Mouse (Mus musculus): Measurements from ENCODE around the gene Efemp2. TPM values are rescaled to one million over a fixed set of nuclear protein-coding genes. Genes with fewer than 3 reads are reported as not detected.
"Not testable (repeated sequence)": the region's sequence is repeated elsewhere in the genome, so short reads cannot be mapped to it uniquely, and the experiment has no call there.

Gene Efemp2
- polyA plus RNA-seq, 1 experiment from 2014 or later, result 46.9 TPM

DNA sequence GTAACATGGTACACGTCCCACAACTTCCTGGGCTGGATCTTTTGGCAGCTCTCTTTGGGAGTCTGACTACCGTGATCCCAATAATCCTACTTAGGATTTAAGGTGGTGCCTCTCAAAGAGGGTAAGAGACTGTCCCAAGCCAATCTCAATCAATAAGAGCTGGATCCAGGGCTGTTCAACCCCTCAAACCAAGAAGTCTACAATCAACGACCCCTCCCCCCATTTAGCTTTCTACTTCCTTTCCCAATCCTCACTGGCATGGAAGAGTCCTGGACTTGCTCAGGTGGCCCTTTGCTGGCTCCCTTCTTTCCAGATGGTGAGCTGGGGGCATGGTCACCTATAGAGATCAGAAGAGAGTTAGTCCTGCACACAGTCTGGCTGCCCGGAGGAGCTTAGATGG is 13.0 kb downstream of the Efemp2 start:
- Histone ChIP-seq H3K36me3 (replicated peaks) (peaks cover 48% of the 10 kb centered on the region), H3K27me3 (ENCODE audit: poor library complexity, severe bottlenecking) (no peaks in the 10 kb centered on the region), H3K27ac (no peak overlapping the region), H3K9me3 (no peaks in the 10 kb centered on the region), H3K4me3 (peak overlapping the region; percentile 99), H3K4me1 (peaks cover 38% of the 10 kb centered on the region)
- WGBS, result 88% methylated on average over 4 of the region's 4 CpGs
- no peak for DNase-seq (ENCODE audit: extremely low spot score, low spot score)

DNA sequence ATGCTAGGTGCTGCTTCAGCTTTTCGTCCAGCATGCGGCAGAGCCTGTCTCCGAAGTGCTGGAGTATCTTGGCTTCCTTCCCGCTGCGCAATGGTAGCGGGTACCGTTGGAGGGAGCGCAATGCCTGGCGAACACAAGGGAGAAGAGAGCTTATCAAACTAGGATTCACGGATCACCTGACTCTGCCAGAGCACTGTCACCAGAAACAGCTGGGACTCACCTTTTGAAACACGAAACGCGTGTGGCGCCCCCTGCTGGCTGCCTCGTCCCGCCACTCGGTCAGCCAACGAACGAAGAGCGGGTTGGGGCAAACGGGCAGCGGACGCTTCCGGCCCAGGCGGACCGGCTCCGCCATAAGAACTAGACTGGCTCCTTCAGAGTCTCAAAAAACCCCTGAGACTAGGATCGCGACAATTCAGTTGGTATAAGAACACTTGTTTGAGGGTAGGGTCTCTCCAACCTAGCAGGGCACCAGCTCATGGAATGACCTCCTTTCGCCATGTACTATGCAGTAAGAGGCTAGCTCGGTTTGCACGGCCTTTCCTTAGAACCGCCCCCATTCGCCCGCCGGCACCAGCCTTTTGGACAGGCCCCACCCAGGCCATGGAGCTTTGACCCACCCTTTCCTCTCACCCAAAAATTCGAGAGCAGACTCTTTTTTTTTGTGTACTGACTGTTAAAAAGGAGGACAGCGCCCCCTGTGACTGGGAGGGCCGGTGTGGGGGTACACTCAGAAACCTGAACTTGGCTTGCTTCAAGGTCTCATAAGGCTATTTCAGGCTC is 14.2 kb downstream of the Efemp2 start, which contains the start of gene Mus81:
Mus81 (minus strand) TSS at position 635 of the 783 bp plus-strand sequence.
- Histone ChIP-seq H3K36me3 (replicated peaks) (peaks cover 48% of the 10 kb centered on the region), H3K9me3 (no peaks in the 10 kb centered on the region), H3K27ac (peak within 1 kb of the TSS; percentile 99), H3K4me1 (peaks cover 50% of the 10 kb centered on the region), H3K27me3 (ENCODE audit: poor library complexity, severe bottlenecking) (no peaks in the 10 kb centered on the region), H3K4me3 (peak within 1 kb of the TSS; percentile 99)
- DNase-seq (ENCODE audit: extremely low spot score, low spot score), result peak; percentile 95
- under 1% methylated on average over 39 of the region's 39 CpGs for WGBS

DNA sequence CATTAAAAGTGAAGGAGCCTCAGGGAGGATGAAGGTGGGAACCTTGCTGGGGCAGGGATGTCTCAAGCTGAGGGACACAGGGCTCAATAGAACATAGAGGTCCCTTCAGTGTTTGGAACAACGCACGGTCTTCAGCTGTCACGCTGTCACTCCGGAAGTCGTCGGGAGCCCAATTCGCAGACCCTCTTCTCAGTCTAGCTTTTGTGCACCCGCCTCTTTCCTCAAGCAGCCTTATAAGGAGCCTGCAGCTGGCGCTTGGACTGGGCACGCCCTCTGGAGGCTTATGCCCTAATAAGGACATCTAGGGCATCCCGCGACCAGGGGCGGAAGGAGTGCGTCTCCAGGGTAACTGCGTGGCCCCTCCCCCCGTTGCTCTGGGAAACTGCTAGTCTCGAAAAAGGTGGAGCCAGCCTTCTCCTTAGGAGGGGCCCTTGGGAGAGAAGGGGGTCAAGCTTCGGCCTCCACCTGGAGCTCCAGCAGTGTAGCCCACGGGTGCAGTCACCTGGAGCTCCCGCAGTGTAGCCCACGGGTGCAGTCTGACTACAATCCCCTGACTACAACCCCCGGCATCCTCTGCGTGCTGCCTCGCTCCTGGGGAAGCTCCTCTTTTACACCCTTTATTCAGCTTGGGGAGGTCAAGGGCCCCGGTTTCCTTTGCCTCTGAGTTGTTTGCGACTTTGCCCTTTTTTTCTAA is 15.3 kb downstream of the Efemp2 start:
- Histone ChIP-seq H3K4me1 (peaks cover 55% of the 10 kb centered on the region), H3K9me3 (no peaks in the 10 kb centered on the region), H3K27me3 (ENCODE audit: poor library complexity, severe bottlenecking) (no peaks in the 10 kb centered on the region), H3K4me3 (peak overlapping the region; percentile 99), H3K36me3 (replicated peaks) (peaks cover 48% of the 10 kb centered on the region), H3K27ac (peak overlapping the region; percentile 99)
- under 1% methylated on average over 26 of the region's 26 CpGs for WGBS
- peak; percentile 98 for DNase-seq (ENCODE audit: extremely low spot score, low spot score)

DNA sequence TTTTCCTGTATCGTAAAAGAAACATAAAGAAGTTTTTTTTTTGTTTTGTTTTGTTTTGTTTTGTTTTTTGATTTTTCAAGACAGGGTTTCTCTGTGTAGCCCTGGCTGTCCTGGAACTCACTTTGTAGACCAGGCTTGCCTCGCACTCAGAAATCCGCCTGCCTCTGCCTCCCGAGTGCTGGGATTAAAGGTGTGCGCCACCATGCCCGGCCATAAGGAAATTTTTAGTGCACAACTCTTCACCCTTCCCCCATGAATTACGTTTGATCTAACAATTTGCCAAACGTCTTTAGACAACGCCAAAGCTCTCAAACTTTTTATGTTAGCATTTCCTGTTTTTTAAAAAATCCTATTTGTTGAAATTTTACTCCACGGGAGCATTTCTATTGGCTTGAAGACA is 16.0 kb downstream of the Efemp2 start:
- 63% methylated on average over 10 of the region's 10 CpGs for WGBS

DNA sequence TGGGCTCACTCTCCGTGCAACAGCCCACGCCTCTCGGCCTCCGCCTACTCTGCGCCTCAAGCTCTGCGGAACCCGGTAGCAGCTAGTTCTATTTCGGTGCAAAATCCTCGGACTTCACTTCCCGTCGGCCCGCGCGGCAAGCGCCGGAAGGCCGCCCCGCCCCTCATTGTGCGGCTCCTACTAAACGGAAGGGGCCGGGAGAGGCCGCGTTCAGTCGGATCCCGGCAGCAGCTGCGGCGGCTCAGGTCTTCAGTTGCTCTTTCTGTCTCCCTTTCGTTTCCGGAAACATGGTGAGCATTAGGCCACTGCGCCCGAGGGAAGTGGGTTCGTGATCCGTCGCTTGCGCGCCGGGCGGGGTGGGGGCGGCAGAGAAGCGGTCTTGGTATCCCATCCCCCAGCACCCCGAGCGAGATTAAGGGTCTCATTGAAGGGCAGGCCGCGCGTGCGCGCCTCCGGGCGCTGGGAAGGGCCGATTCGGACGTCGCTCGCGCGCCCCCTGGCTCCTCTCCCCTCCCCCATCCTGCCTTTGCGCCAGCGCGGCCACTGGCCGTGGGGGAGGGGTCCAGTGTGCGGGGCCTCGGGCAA is 16.7 kb downstream of the Efemp2 start, which contains the start of gene Cfl1:
Cfl1 (plus strand) TSS at position 143 of the 585 bp plus-strand sequence.
- Histone ChIP-seq H3K27me3 (ENCODE audit: poor library complexity, severe bottlenecking) (no peaks in the 10 kb centered on the region), H3K27ac (peak within 1 kb of the TSS; percentile 99), H3K9me3 (no peaks in the 10 kb centered on the region), H3K4me3 (peak within 1 kb of the TSS; percentile 99), H3K4me1 (peaks cover 55% of the 10 kb centered on the region), H3K36me3 (replicated peaks) (peaks cover 47% of the 10 kb centered on the region)
- WGBS, result under 1% methylated on average over 62 of the region's 62 CpGs
- peak; percentile 96 for DNase-seq (ENCODE audit: extremely low spot score, low spot score)

More for the DNA sequence above, 16.0 kb downstream of the Efemp2 start:
- H3K4me3 ChIP-seq, result peak overlapping the region; percentile 99
- not testable (repeated sequence) for H3K9me3 ChIP-seq; DNase-seq (ENCODE audit: extremely low spot score, low spot score); H3K27me3 ChIP-seq (ENCODE audit: poor library complexity, severe bottlenecking)
- H3K4me1 ChIP-seq, result peaks cover 55% of the 10 kb centered on the region
- peak overlapping the region; percentile 99 for H3K27ac ChIP-seq
- peaks cover 48% of the 10 kb centered on the region for H3K36me3 ChIP-seq (replicated peaks)

DNA sequence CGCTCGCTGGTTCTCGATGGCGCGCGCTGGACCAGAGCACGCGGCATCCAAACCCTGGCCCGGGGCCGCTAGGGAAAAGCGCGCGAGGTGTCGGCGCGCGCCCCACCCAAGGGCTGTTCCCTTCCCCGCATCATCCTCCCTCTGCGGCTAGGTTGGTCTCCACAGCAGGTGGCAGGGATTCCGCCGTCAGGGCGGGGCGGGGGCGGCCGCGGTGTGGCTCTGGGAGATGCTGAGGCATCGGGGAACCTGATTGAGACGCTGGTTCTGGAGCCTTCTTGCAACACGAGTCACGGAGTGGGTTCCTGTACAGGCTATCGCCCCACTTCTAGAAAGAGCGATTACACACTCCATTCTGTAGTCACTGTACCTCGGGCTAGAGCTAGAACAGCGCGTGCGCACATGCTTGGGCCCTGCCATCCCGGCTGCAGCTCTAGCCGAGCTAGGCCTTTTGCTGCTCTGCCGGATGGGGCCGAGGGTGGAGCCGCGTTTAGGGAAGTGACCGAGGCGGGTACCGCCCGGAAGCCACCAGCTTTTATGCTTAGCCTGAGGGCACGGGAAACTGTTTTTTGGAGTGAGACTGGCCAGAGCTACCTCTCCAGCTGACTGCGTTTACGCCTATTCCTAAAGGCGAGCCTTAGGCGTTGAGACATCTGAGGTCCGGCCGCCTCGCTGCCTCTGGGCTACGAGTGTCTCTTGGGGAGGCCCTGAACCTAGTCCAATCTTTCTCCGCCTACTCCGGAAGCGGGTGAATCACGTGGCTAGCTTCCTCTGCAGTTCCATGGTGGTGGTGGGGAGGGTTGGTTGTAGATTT is 17.3 kb downstream of the Efemp2 start:
- WGBS, result under 1% methylated on average over 59 of the region's 59 CpGs
- Histone ChIP-seq H3K27ac (peak overlapping the region; percentile 99), H3K27me3 (ENCODE audit: poor library complexity, severe bottlenecking) (no peaks in the 10 kb centered on the region), H3K9me3 (no peaks in the 10 kb centered on the region), H3K4me1 (peaks cover 59% of the 10 kb centered on the region), H3K36me3 (replicated peaks) (peaks cover 47% of the 10 kb centered on the region), H3K4me3 (peak overlapping the region; percentile 99)
- DNase-seq (ENCODE audit: extremely low spot score, low spot score), result peak; percentile 82

DNA sequence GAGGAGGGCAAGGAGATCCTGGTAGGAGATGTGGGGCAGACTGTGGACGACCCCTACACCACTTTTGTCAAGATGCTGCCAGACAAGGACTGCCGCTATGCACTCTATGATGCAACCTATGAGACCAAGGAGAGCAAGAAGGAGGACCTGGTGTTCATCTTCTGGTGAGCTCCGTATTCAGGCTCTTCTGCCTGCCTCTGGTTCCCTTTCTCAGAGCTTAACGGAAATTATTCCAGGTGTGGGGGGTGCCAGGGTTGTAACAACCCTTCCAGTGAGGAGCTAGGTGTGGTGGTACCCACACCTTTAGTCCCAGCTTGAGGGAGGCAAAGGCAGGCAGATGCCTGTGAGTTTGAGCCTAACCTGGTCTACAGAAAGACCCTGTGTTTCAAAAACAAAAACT is 18.9 kb downstream of the Efemp2 start:
- 91% methylated on average over 4 of the region's 4 CpGs for WGBS
- no peak for DNase-seq (ENCODE audit: extremely low spot score, low spot score)
- no peak overlapping the region; the same call in 1 of the 2 replicates for H3K4me3 ChIP-seq

DNA sequence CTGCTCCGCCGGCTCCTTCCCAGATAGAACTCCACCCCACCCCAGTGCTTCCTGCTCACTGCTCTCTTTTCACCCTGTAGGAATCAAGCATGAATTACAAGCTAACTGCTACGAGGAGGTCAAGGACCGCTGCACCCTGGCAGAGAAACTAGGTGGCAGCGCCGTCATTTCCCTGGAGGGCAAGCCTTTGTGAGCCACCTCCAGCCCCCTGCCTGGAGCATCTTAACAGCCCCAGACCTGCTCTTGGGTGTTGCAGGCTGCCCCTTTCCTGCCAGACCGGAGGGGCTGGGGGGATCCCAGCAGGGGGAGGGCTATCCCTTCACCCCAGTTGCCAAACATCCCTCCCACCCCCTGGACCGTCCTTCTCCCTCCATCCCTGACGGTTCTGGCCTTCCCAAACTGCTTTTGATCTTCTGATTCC is 19.6 kb downstream of the Efemp2 start:
- H3K9me3 ChIP-seq; H3K27ac ChIP-seq; H3K27me3 ChIP-seq (ENCODE audit: poor library complexity, severe bottlenecking); DNase-seq (ENCODE audit: extremely low spot score, low spot score): not testable (repeated sequence)
- peaks cover 65% of the 10 kb centered on the region for H3K36me3 ChIP-seq (replicated peaks)
- WGBS, result 79% methylated on average over 9 of the region's 9 CpGs
- H3K4me3 ChIP-seq, result peak overlapping the region; percentile 8; the same call in 1 of the 2 replicates
- H3K4me1 ChIP-seq, result peaks cover 44% of the 10 kb centered on the region

More for the DNA sequence above, 18.9 kb downstream of the Efemp2 start:
- Histone ChIP-seq H3K27ac (no peak overlapping the region), H3K36me3 (replicated peaks) (peaks cover 58% of the 10 kb centered on the region), H3K9me3 (no peaks in the 10 kb centered on the region), H3K4me1 (peaks cover 48% of the 10 kb centered on the region), H3K27me3 (ENCODE audit: poor library complexity, severe bottlenecking) (no peaks in the 10 kb centered on the region)

DNA sequence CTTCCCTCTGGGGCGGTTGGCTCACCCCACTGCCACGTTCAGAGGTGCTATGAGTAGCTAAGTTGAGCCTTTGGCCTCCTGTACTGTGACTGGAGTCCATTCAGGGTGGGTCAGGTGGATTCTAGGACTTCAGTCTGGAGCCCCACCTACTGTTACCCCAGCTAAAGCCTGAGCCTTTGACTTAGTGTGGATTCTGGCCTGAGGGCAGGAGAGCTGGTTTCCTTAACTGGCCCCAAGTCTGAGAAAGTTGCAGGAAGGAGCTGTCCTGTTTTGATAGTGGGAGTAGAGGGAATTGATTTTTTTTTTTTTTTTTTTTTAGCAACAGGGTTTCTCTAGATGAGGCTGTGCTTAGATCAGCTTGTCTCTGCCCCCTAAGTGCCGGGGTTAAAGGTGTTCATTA is 20.6 kb downstream of the Efemp2 start:
- DNase-seq (ENCODE audit: extremely low spot score, low spot score), result no peak
- 87% methylated on average over 3 of the region's 3 CpGs for WGBS
- Histone ChIP-seq H3K9me3 (no peaks in the 10 kb centered on the region), H3K4me3 (peak overlapping the region; percentile 14; the same call in 1 of the 2 replicates), H3K4me1 (peaks cover 34% of the 10 kb centered on the region), H3K27ac (no peak overlapping the region), H3K27me3 (ENCODE audit: poor library complexity, severe bottlenecking) (no peaks in the 10 kb centered on the region), H3K36me3 (replicated peaks) (peaks cover 67% of the 10 kb centered on the region)

DNA sequence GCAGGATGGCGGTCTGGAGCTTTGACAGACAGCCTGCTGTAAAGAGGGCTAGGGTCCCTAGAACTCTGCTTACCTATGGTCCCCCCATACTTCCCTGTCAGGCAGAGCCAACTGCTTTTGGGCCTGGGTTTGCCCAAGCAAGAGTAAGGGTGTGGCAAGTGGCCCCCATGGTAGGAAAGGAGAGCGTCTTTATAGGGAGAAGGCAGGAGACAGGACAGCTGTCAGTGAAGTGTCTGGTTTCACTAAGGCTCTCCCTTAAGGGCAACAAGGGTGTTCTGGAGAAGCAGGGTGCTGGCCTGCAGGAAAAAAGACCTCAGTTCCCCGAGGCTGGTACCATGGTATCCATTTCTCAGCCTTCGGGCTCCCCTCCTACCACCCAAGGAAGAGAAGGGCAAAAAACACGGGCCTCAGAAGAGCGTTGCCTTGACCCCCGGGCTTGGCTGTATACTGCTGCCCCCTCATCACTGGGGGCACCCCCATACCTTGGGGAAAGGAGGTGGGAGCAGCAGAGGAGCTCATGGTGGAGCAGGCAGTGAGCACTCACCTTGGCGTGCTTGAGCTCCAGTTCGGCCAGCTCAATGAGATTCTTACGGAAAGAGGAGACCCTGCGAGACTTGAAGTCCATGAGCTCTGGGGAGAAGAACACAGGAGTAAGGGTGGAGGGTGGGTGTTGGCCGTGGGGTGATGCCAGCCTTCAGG is 21.7 kb downstream of the Efemp2 start:
- Histone ChIP-seq H3K4me1 (peaks cover 23% of the 10 kb centered on the region), H3K36me3 (replicated peaks) (peaks cover 67% of the 10 kb centered on the region), H3K9me3 (no peaks in the 10 kb centered on the region), H3K4me3 (no peak overlapping the region; the same call in 1 of the 2 replicates), H3K27ac (no peak overlapping the region), H3K27me3 (ENCODE audit: poor library complexity, severe bottlenecking) (no peaks in the 10 kb centered on the region)
- DNase-seq (ENCODE audit: extremely low spot score, low spot score), result no peak
- WGBS, result 81% methylated on average over 12 of the region's 12 CpGs

DNA sequence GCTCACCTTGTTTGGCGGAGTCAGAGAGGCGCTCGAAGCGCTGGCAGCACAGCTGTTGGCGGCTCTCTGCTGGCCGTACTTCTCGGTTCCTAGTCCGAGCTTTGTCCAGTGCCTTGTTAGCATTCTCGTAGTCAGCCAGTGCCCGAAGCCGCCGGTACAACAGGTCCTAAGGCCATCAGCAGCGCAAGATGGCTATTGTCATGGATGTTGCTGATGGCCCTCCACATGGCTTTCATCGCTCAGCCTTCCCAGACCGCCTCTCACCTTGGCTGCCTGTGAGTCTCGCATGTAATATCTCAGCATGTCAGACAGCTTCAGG is 22.3 kb downstream of the Efemp2 start:
- DNase-seq (ENCODE audit: extremely low spot score, low spot score), result no peak
- Histone ChIP-seq H3K4me1 (peaks cover 23% of the 10 kb centered on the region), H3K27ac (no peak overlapping the region), H3K36me3 (replicated peaks) (peaks cover 67% of the 10 kb centered on the region), H3K27me3 (ENCODE audit: poor library complexity, severe bottlenecking) (no peaks in the 10 kb centered on the region), H3K4me3 (no peak overlapping the region; the same call in 1 of the 2 replicates), H3K9me3 (no peaks in the 10 kb centered on the region)
- WGBS, result 88% methylated on average over 16 of the region's 16 CpGs

All from forebrain, embryonic 10.5 days (tissue).